Mouse (Mus musculus) natural killer cell, adult 2 months (primary cell): ENCODE measurements around the gene Trnt1.
A peak's percentile ranks its signal among the peaks of the same experiment; 100 is the strongest.

Experiments used
- DNase-seq, 2 experiments: peaks; one replicate each; pipeline ENCODE4 v3.0.0; 2022; ENCODE audit warnings: low spot score in 2 of 2

The Trnt1 gene

GRCm38 (mm10) chr6:106787138-106787537 lies 18.2 kb downstream of the Trnt1 start:
- DNase-seq: no peak

GRCm38 (mm10) chr6:106791429-106791828 lies 22.5 kb downstream of the Trnt1 start:
- DNase-seq: no peak

- no peak for DNase-seq
These were observed 23.6 kb downstream of the Trnt1 start for GRCm38 (mm10) chr6:106792486-106792885.

GRCm38 (mm10) chr6:106793088-106793487 lies 24.2 kb downstream of the Trnt1 start:
- no peak for DNase-seq

GRCm38 (mm10) chr6:106793621-106794020 lies 24.7 kb downstream of the Trnt1 start:
- no peak for DNase-seq

- no peak for DNase-seq
These were observed 25.3 kb downstream of the Trnt1 start for GRCm38 (mm10) chr6:106794094-106794814.

GRCm38 (mm10) chr6:106799333-106800226 lies 30.7 kb downstream of the Trnt1 start, which contains the start of gene Crbn:
Gene Crbn (minus strand): TSS chr6:106800077.
- DNase-seq: peak; percentile 90 to 92

- no peak for DNase-seq
These were observed 31.3 kb downstream of the Trnt1 start for GRCm38 (mm10) chr6:106800227-106800557.

GRCm38 (mm10) chr6:106804904-106805303 lies 36.0 kb downstream of the Trnt1 start:
- DNase-seq: no peak

GRCm38 (mm10) chr6:106809161-106809560 lies 40.2 kb downstream of the Trnt1 start:
- no peak for DNase-seq

- no peak for DNase-seq
These were observed 41.8 kb downstream of the Trnt1 start for GRCm38 (mm10) chr6:106810686-106811085.

GRCm38 (mm10) chr6:106819246-106819645 lies 50.3 kb downstream of the Trnt1 start:
- DNase-seq: no peak

GRCm38 (mm10) chr6:106819906-106820305 lies 51.0 kb downstream of the Trnt1 start:
- no peak for DNase-seq

GRCm38 (mm10) chr6:106820566-106820965 lies 51.6 kb downstream of the Trnt1 start:
- no peak for DNase-seq

- DNase-seq: no peak
These were observed 53.4 kb downstream of the Trnt1 start for GRCm38 (mm10) chr6:106822329-106822728.
